Mouse (Mus musculus) adrenal gland, adult 2 months (tissue): ENCODE measurements at regions not wholly inside any gene's neighbourhood (a gene's known extent, or its start where the extent isn't known, plus 50 kb on each side); places are given as distances from the start of the nearest gene placed in this dataset.

ENCODE experiments used
- DNase-seq: peaks from one replicate; pipeline ENCODE4 v3.0.0; 2021

- DNase-seq = no peak
These were observed 283.8 kb upstream of the Adgrl2 start for GRCm38 (mm10) chr3:149273993-149274692.

DNA sequence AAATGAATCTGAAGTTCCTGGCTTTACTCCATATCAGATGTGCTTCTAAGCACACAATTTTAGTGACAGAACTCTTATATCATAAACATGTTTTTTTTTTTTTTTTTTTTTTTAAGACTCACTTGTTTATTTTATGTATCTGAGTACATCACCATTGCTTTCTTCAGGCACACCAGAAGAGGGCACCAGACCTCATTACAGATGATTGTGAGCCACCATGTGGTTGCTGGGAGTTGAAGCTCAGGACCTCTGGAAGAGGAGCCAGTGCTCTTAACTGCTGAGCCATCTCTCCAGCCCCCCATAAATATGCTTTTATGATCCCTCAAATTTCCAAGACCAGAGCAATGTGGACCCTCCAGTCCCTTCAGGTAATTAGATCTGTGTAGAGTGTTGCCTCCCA is 280.1 kb upstream of the Adgrl2 start:
- no peak for DNase-seq

DNA sequence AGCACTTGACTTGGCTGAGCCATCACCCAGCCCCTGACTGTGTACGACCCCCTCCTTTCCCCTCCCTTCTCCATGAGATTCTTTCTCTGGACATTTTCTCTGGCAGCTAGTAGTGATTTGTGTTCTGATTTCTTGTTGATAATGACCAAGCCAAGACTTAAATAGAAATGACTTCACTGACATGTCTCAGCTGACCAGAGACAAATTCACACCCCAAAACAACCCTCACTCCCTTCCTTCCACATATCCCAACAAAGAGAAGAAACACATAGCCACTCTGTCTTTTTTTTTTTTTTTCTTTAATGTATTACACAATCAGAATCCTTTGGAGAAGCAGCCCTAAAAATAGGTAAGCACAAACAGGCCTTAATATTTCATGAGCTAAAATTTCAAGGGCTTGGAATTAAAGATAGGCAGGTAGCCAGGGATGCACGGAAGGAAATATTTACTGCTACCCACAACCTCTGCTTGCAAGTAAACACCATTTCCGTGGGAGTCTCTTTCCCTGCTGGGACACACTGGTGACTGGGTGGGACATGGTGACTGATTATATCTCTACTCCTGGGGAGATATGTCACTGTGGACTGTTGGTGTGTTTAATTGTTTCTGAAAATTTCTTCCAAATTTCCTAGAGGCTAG is 272.1 kb upstream of the Adgrl2 start:
- peak; percentile 29 for DNase-seq

DNA sequence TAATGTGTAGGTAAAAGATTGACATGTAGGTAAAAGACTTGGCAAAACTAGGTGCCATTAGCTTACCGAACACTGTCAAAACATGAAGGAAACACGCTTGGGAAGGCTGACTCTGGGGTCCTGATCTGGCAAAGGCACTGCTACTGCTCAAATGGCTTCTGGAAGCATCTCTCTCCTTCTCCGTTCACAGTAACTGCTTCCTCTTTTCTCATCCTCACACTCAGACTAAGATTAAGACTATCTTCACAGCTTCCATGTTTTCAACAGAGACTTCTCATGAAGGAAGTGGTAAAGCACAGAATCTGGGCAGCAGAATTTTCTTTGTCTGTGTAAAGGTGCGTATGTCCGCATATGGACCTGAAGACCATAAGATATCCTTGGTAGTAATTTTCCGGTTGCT is 271.4 kb upstream of the Adgrl2 start:
- DNase-seq = no peak

- no peak for DNase-seq
These were observed 268.5 kb upstream of the Adgrl2 start for GRCm38 (mm10) chr3:149258826-149259225.

DNA sequence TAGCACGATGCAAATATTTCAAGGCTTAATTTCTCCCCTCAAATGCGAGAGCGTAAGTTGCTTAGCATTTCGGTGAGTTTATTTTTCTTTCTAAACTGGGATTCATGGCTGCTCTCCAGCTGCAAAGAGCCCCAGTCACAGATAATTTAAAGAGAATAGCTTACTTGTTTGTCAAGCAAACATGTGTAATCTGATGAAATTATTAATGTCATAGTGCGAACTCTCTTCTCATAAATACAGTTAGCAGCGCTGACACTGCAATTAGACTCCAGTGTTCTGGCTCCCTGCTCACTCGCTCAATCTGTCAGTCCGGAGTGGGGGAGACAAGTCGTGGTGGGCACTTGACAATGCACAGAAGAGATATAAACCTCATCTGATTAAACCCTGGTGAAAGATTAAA is 266.5 kb upstream of the Adgrl2 start:
- DNase-seq = no peak

- DNase-seq = no peak
These were observed 262.7 kb upstream of the Adgrl2 start for GRCm38 (mm10) chr3:149253080-149253479.

GRCm38 (mm10) chr3:149252144-149252543 is 261.8 kb upstream of the Adgrl2 start:
- no peak for DNase-seq

DNA sequence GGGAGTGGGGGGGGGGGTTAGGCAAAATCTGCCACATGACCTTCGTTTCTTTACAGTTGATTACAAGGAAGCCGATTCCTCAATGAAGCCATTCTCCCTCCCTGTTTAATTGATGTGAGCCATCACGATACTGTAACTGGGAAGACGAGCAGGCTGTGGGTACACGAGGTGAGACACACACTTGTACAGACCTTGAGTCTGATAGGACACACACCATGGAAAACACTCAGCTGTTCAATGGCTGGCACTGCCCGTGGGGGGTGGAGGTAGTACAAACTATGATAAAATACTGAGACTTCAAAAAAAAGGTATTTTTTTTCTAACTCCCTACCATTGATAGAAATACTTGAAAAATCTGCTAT is 257.3 kb upstream of the Adgrl2 start:
- DNase-seq = no peak

DNA sequence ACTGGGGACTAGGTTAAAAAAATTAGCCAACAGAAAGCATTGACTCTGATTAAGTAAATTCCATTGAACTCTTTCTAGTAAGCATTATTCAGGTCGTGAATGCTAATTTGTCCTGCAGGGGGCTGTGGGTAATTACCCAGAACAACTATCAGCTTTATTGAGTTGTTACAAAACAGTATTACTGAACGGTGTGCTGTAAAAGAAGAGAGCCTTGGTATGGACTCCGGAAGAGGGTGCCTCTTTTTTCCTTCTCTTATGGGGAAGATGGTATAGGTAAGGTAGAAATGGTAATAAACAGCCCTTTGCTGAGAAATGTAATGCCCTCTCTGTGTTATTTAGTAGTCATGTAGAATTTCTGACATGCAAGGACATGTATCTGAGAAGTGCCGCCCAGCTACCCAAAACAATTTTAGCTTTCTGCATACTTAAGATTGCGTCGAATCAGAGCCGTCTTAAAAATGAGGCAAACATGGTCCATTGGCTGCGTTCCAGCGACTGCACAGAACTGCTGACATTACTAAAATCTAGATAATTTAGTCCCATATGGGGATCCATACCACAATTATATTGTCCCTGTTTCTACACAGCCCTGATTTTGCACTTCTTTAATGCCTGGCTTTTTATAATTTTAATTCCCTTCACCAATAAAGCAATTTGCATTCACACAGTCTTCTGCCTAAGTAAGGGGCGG is 256.7 kb upstream of the Adgrl2 start:
- DNase-seq = no peak

GRCm38 (mm10) chr3:149239664-149240063 is 249.3 kb upstream of the Adgrl2 start:
- DNase-seq = peak; percentile 65

DNA sequence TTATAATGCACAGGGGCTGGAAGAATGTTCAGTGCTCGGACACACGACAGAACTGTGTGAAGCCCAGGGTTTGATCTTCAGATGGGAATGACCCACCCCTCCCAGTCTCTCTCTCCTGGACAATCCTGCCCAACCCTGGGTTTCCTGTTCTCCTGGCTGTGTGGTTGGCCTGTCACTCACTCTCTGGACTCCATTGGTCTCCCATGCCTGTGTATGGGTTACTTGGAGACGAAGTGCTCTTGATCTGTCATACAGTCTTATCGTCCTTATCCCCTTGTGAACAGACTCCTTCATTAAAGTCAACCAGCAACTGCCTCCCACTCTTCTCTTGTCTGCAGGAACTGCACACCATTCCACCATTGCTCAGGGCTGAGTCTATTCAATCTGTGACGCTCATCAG is 247.7 kb upstream of the Adgrl2 start:
- no peak for DNase-seq

- no peak for DNase-seq
These were observed 244.8 kb upstream of the Adgrl2 start for GRCm38 (mm10) chr3:149235183-149235582.

DNA sequence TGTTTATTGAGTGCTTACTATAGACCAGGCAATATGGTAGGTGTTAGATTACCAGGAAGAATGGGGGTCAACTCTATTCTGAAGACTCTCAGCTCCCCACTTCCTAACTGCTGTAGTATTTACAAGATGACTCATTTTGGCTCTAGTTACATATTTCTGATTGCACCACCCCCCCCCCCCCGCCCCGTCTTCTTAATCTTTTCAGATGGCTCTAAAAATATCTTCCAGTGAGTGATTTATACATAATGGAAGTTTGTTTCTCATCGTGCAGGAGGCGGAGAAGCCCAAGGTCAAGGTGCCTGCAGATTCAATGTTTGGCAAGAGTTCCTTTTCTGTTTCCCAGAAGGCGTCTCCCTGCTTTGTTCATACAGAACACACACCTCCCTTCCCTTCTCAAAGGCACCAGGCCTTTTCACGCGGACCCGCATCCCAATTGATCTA is 243.4 kb upstream of the Adgrl2 start:
- DNase-seq = peak; percentile 76

DNA sequence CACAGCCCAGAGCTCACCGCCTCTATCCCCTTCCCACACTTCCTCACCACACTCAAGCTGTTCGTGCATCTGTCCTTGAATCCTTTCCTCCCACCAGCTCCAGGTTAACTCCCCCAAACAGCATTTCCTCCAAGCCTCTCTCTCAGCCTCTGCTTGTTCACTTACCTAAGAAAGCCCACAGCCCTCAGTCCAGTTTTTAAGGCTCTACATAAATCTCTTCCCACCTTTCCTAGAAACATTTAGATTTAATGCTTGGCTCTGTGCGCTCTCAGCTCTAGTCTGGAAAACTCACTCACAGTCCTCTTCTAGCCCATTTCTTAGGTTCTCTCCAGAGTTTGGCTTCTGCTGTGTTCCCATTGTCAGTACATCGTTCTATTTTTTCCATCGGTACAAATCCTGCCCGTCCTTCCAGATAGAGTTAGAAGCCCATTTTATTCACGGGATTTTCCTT is 242.9 kb upstream of the Adgrl2 start:
- DNase-seq = no peak

- no peak for DNase-seq
These were observed 241.0 kb upstream of the Adgrl2 start for GRCm38 (mm10) chr3:149231346-149231745.

GRCm38 (mm10) chr3:149227556-149227955 is 237.2 kb upstream of the Adgrl2 start:
- no peak for DNase-seq

GRCm38 (mm10) chr3:149226723-149227122 is 236.4 kb upstream of the Adgrl2 start:
- DNase-seq = no peak

DNA sequence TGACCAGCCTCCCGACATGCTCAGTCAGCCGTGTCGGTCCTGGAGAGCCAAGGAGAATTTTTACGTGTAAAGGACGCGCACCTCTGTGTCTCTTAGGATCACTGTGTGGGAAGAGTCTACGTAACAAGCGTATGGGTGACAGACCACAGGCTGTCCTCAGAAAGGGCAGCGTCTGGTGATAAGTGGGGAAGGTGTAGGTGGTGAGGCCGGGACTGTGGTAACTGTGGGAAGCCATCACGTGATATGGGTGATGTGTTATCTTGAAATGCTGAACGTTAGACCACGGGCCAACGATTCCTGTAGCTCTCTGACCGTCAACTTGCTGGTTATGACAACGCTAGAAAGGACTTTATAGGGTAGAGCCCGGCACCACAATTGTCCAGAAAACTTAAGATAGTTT is 235.3 kb upstream of the Adgrl2 start:
- DNase-seq = no peak

DNA sequence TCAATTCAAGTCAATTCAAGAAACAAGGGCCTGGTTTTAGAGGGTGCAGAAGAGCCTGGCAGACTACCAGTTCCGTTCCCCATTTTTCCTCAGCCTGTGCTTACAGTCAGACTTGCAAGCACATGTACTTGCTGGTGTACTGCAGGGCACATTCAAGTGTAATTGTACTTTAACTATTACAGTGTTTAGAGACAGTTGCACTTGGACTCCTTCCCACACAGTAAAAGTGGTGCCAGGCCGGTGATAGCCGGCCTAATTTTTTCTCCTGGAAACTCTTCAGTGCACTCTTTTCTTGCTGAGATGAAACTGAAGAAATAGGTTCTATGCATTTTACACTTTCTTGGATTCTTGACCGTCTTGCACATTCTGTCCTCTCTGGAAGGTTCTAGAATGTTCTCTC is 233.9 kb upstream of the Adgrl2 start:
- DNase-seq = no peak

DNA sequence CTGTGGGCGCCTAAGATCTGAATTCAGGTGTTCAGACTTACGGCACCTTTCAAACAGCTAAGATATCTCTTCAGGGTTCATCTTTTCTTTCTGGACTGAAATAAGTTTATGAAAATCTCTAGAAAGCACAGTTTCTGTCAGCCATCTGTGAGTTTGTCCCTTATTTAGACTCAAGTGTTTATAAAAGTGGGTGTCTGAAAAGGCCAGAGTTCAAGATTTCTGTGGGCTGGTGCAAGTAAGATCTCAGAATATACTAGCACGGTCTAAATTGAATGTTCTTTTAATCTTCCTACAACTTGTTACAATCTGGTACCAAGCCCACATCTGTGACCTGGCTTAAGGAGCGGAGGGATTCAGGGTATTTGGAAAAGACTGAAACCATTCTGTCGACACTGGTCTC is 233.4 kb upstream of the Adgrl2 start:
- no peak for DNase-seq

DNA sequence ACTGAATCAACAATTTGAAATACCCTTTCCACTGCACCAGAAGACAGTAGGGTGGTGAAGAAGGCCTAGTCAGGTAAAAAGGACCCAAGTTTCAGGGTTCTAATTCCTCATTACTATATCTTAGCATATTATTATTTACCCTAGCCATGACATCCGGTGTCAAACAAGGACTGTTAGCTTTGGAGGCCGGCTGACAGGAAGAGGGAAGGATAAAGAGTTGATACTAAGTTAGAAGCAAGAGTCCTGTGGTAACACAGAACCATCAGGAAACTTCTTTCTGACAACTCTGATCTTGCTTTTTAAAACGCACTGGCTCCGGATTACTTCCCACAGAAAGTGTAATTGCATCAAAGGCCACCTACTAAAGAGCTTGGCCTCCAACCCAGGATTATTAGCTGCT is 230.6 kb upstream of the Adgrl2 start:
- DNase-seq = no peak

DNA sequence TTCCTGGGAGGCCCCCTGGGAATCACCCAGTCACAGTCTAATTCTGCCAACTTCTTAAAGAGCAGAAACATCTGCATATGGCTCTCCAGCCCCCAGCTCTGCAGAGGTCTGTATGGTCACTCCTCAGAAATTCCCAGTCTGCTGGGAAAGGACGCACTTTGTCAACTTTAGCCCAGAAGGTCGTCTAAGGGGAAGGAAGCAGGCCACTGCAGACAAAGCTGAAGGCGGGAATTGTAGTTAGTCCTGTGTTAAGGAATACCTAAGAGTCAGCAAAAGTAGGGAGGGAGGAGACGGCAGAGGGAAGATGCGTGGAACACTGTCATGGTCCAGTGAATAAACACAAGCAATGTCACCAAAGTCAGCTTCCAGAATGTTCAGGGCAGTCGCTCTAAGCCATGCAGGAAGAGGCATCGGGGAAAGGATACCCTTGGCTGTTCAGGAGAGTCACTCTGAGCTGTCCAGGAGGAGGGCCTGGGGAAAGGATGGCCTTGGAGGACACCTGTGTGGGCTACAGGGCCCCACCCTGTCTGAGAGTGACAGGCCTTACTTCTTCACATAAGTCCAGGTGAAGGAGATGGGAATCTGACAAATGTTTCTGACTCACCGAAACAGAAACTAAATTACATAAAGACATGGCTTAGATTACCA is 230.1 kb upstream of the Adgrl2 start:
- no peak for DNase-seq
